Mouse (Mus musculus): Measurements from ENCODE around the gene Fcho2.

DNA sequence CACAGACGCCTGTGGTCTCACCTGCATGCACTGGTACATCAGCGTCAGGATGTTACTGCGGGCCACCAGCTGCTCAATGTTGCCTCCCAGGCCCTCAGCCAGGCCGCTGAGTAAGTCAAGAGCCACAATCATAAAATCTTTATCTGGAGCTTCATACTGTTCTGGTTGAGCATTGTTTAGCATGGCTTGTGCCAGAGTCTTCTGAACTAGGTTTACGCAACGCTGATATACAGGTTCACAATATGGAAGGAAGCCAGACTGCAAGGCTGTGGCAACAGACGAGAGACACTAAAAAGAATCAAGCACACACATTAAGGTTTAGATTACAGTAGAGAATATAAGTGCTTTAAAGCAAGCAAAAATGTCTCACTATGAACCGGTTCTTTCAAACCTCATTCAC lies 40.0 kb upstream of the Fcho2 start:
- TF ChIP-seq USF1 (IDR thresholded peaks at IDR 0.05; ENCODE audit: low read depth, low read length) (no peak), EP300 (IDR thresholded peaks at IDR 0.05; ENCODE audit: low read length) (no peak), CHD2 (IDR thresholded peaks at IDR 0.05; ENCODE audit: low read length) (no peak), POLR2A (IDR thresholded peaks at IDR 0.05; ENCODE audit: low read depth, low read length) (no peak), TCF12 (IDR thresholded peaks at IDR 0.05; ENCODE audit: low read depth, low read length) (no peak), CTCF (conservative IDR thresholded peaks at IDR 0.05 in 1 of 2, IDR thresholded peaks at IDR 0.05 in 1 of 2; ENCODE audit: low read depth in 2 of 2, low read length in 2 of 2) (no peak)

Data from CH12.LX (cell line).